Mouse (Mus musculus): Measurements from ENCODE around the gene Thbs3. TPM values are rescaled to one million over a fixed set of nuclear protein-coding genes. Genes with fewer than 3 reads are reported as not detected.

Thbs3 gene
- polyA plus RNA-seq, 2 experiments: 78.9 to 244 TPM

DNA sequence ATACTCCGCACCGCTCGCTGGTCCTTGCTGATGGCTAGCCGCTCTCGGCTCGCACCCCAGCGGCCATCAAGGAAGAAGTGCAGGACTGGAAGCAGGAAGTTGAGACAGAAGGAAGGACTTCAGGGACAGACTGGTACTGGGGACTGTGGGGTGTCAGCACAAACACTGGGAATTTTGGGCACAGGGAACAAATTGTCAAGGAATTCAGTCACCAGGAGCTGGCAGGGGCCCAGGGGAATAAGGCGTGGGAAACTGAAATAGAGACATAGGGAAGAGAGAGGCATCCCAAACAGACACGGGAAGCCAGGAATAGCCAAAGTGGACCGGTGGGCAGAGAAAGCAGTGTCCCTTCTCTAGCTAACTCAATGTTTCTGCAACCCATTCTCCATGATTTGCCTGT lies 21.5 kb downstream of the Thbs3 start:
- no peak for TF ChIP-seq POLR2A (IDR thresholded peaks at IDR 0.05; ENCODE audit: borderline replicate concordance, extremely low read depth, insufficient read depth, insufficient read length)
- H3K4me3 ChIP-seq (replicated peaks; ENCODE audit: low read length): no peak overlapping the region
- H3K4me2 ChIP-seq (replicated peaks; ENCODE audit: low read depth, low read length, severe bottlenecking): no peak overlapping the region
- H3K9ac ChIP-seq (ENCODE audit: low read depth, low read length, severe bottlenecking): no peak overlapping the region
- 86% methylated on average over 10 of the region's 10 CpGs for WGBS
- no peaks in the 10 kb centered on the region for H3K27me3 ChIP-seq (ENCODE audit: control insufficient read depth, insufficient read depth, low read length)
- no peaks in the 10 kb centered on the region for H3K9me3 ChIP-seq (ENCODE audit: control insufficient read depth, low read length)
- no peaks in the 10 kb centered on the region for H3K4me1 ChIP-seq (ENCODE audit: control insufficient read depth, insufficient read depth, low read length)
- no peak for DNase-seq (ENCODE audit: low spot score)
- H3K27ac ChIP-seq (replicated peaks; ENCODE audit: low read depth, low read length): no peak overlapping the region
- no peak for ATAC-seq (ENCODE audit: low FRiP score, low read depth)
- H3K36me3 ChIP-seq (ENCODE audit: control insufficient read depth, insufficient read depth, low read length): peaks cover 56% of the 10 kb centered on the region

GRCm38 (mm10) chr3:89237682-89238081 lies 22.7 kb downstream of the Thbs3 start:
- H3K36me3 ChIP-seq (ENCODE audit: control insufficient read depth, insufficient read depth, low read length): peaks cover 61% of the 10 kb centered on the region
- H3K27ac ChIP-seq (replicated peaks; ENCODE audit: low read depth, low read length): no peak overlapping the region
- TF ChIP-seq POLR2A (IDR thresholded peaks at IDR 0.05; ENCODE audit: borderline replicate concordance, extremely low read depth, insufficient read depth, insufficient read length): no peak
- H3K4me1 ChIP-seq (ENCODE audit: control insufficient read depth, insufficient read depth, low read length): no peaks in the 10 kb centered on the region
- no peak for ATAC-seq (ENCODE audit: low FRiP score, low read depth)
- WGBS: 91% methylated on average over 21 of the region's 21 CpGs
- H3K9me3 ChIP-seq (ENCODE audit: control insufficient read depth, low read length): no peaks in the 10 kb centered on the region
- H3K27me3 ChIP-seq (ENCODE audit: control insufficient read depth, insufficient read depth, low read length): no peaks in the 10 kb centered on the region
- no peak overlapping the region for H3K4me3 ChIP-seq (replicated peaks; ENCODE audit: low read length)
- DNase-seq (ENCODE audit: low spot score): no peak
- H3K9ac ChIP-seq (ENCODE audit: low read depth, low read length, severe bottlenecking): no peak overlapping the region
- no peak overlapping the region for H3K4me2 ChIP-seq (replicated peaks; ENCODE audit: low read depth, low read length, severe bottlenecking)

GRCm38 (mm10) chr3:89238494-89238893 lies 23.5 kb downstream of the Thbs3 start:
- H3K4me2 ChIP-seq (replicated peaks; ENCODE audit: low read depth, low read length, severe bottlenecking): no peak overlapping the region
- H3K9ac ChIP-seq (ENCODE audit: low read depth, low read length, severe bottlenecking): no peak overlapping the region
- H3K27me3 ChIP-seq (ENCODE audit: control insufficient read depth, insufficient read depth, low read length): no peaks in the 10 kb centered on the region
- WGBS: 67% methylated on average over 9 of the region's 12 CpGs
- TF ChIP-seq POLR2A (IDR thresholded peaks at IDR 0.05; ENCODE audit: borderline replicate concordance, extremely low read depth, insufficient read depth, insufficient read length): no peak
- no peak for DNase-seq (ENCODE audit: low spot score)
- no peak overlapping the region for H3K27ac ChIP-seq (replicated peaks; ENCODE audit: low read depth, low read length)
- peaks cover 58% of the 10 kb centered on the region for H3K36me3 ChIP-seq (ENCODE audit: control insufficient read depth, insufficient read depth, low read length)
- H3K9me3 ChIP-seq (ENCODE audit: control insufficient read depth, low read length): no peaks in the 10 kb centered on the region
- no peak for ATAC-seq (ENCODE audit: low FRiP score, low read depth)
- H3K4me1 ChIP-seq (ENCODE audit: control insufficient read depth, insufficient read depth, low read length): peaks cover 1% of the 10 kb centered on the region
- H3K4me3 ChIP-seq (replicated peaks; ENCODE audit: low read length): no peak overlapping the region

DNA sequence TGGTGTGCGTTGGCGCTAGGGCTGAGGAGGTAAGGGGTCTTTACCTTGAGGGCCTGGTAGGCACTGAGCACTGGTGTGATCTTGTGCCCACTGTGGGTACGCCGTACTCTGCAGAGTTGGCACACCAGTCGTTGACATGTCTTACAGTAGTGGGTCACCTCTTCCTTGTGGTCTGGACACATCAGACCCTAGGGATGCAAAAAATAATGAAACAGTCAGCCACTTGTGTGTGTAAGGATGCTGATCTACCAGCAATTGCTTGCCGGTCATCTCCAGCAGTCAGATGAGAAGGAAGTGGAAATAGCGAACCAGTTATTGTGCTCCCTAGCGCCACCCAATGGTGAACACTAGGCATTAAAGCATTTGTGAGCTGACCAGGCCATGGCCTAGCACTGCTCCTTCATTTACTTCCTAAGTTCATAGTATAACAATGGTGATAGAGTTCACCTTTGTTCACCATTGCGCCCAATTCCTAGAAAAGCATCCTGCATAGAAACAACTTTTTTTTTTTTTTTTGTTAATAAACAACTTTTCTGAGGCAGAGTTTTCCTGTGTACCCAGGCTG lies 27.4 kb downstream of the Thbs3 start:
- Histone ChIP-seq H3K9me3 (ENCODE audit: control insufficient read depth, low read length) (no peaks in the 10 kb centered on the region), H3K27ac (replicated peaks; ENCODE audit: low read depth, low read length) (no peak overlapping the region), H3K4me1 (ENCODE audit: control insufficient read depth, insufficient read depth, low read length) (peaks cover 28% of the 10 kb centered on the region), H3K27me3 (ENCODE audit: control insufficient read depth, insufficient read depth, low read length) (no peaks in the 10 kb centered on the region), H3K9ac (ENCODE audit: low read depth, low read length, severe bottlenecking) (no peak overlapping the region), H3K36me3 (ENCODE audit: control insufficient read depth, insufficient read depth, low read length) (peaks cover 40% of the 10 kb centered on the region), H3K4me3 (replicated peaks; ENCODE audit: low read length) (no peak overlapping the region), H3K4me2 (replicated peaks; ENCODE audit: low read depth, low read length, severe bottlenecking) (no peak overlapping the region)
- TF ChIP-seq POLR2A (IDR thresholded peaks at IDR 0.05; ENCODE audit: borderline replicate concordance, extremely low read depth, insufficient read depth, insufficient read length): no peak
- 76% methylated on average over 9 of the region's 9 CpGs for WGBS
- ATAC-seq (ENCODE audit: low FRiP score, low read depth) (no peak), DNase-seq (ENCODE audit: low spot score) (no peak)

- H3K4me1 ChIP-seq (ENCODE audit: control insufficient read depth, insufficient read depth, low read length): peaks cover 29% of the 10 kb centered on the region
- H3K36me3 ChIP-seq (ENCODE audit: control insufficient read depth, insufficient read depth, low read length): peaks cover 34% of the 10 kb centered on the region
- H3K4me2 ChIP-seq (replicated peaks; ENCODE audit: low read depth, low read length, severe bottlenecking): peak overlapping the region; percentile 90
- H3K9ac ChIP-seq (ENCODE audit: low read depth, low read length, severe bottlenecking): no peak overlapping the region
- no peak for TF ChIP-seq POLR2A (IDR thresholded peaks at IDR 0.05; ENCODE audit: borderline replicate concordance, extremely low read depth, insufficient read depth, insufficient read length)
- peak; percentile 49 for DNase-seq (ENCODE audit: low spot score)
- no peaks in the 10 kb centered on the region for H3K27me3 ChIP-seq (ENCODE audit: control insufficient read depth, insufficient read depth, low read length)
- H3K27ac ChIP-seq (replicated peaks; ENCODE audit: low read depth, low read length): no peak overlapping the region
- no peaks in the 10 kb centered on the region for H3K9me3 ChIP-seq (ENCODE audit: control insufficient read depth, low read length)
- WGBS: 11% methylated on average over 14 of the region's 14 CpGs
- H3K4me3 ChIP-seq (replicated peaks; ENCODE audit: low read length): peak overlapping the region; percentile 86
- peak; percentile 16; the same call in 1 of the 2 replicates for ATAC-seq (ENCODE audit: low FRiP score, low read depth)
Measured at GRCm38 (mm10) chr3:89243609-89244008, 28.6 kb downstream of the Thbs3 start.

Measured in limb, embryonic 14.5 days (tissue).